Comparison of ENCODE assay signal across 20 mouse cellular contexts in genomic region chr9:114988029-114988428, GRCm38 (mm10). TPM values are rescaled to one million over a fixed set of nuclear protein-coding genes. Genes with fewer than 3 reads are reported as not detected.
DNase-seq lines count a peak whose midpoint lies in the region; ATAC-seq and TF ChIP-seq lines count a peak whose summit lies in the region.
"Had no signal": no experiment of that assay in that cellular context is flagged by ENCODE, and none has a peak within 500 bp of the region (broad histone marks: within the 10 kb centered on the region; RNA-seq: fewer than 3 reads in every experiment).

No protein-coding gene starts in this region.

- H3K9ac ChIP-seq in embryonic facial prominence, embryonic 13.5 days = no peak overlapping the region
- H3K9ac ChIP-seq in kidney, embryonic 14.5 days (ENCODE audit: low read depth, low read length) = no peak overlapping the region
- H3K9ac ChIP-seq: forebrain, embryonic 13.5 days; forebrain, embryonic 15.5 days; forebrain, postnatal 0 days had no signal

- H3K27ac ChIP-seq in embryonic facial prominence, embryonic 13.5 days = 0 out of 2 replicates have a peak overlapping the region, but pooled peaks have one; percentile 28
- H3K27ac ChIP-seq in embryonic facial prominence, embryonic 10.5 days (replicated peaks) = no peak overlapping the region
- no peak overlapping the region for H3K27ac ChIP-seq in kidney, embryonic 14.5 days (ENCODE audit: low read depth, low read length)
- H3K27ac ChIP-seq: forebrain, embryonic 13.5 days had no signal

- no peak overlapping the region for H3K4me2 ChIP-seq in embryonic facial prominence, embryonic 13.5 days
- H3K4me2 ChIP-seq in myocyte (ENCODE audit: low read depth) = no peak overlapping the region
- no peak overlapping the region for H3K4me2 ChIP-seq in kidney, embryonic 14.5 days (replicated peaks; ENCODE audit: low read depth, low read length)
- H3K4me2 ChIP-seq: forebrain, embryonic 13.5 days; forebrain, embryonic 15.5 days had no signal

- ATAC-seq in embryonic facial prominence, embryonic 13.5 days (ENCODE audit: insufficient number of reproducible peaks, insufficient read depth, low FRiP score, low TSS enrichment, low read depth) = no peak
- ATAC-seq in kidney, embryonic 14.5 days (ENCODE audit: low FRiP score, low TSS enrichment) = no peak
- ATAC-seq: activated CD4-positive, CD25-positive, alpha-beta regulatory T cell, adult 4 months; CD4-positive, CD25-positive, alpha-beta regulatory T cell, adult 4 months; forebrain, embryonic 13.5 days; forebrain, embryonic 15.5 days; forebrain, postnatal 0 days had no signal

- H3K4me1 ChIP-seq in embryonic facial prominence, embryonic 13.5 days = peaks cover 7% of the 10 kb centered on the region
- H3K4me1 ChIP-seq in embryonic facial prominence, embryonic 10.5 days = peaks cover 3% of the 10 kb centered on the region; the same call in 1 of the 2 replicates
- H3K4me1 ChIP-seq in kidney, embryonic 14.5 days (ENCODE audit: control insufficient read depth, insufficient read depth, low read length) = 0 out of 2 replicates have a peak, but pooled peaks cover 4% of the 10 kb centered on the region
- H3K4me1 ChIP-seq: forebrain, embryonic 13.5 days had no signal

- no peak overlapping the region for H3K4me3 ChIP-seq in embryonic facial prominence, embryonic 13.5 days
- H3K4me3 ChIP-seq in embryonic facial prominence, embryonic 10.5 days = no peak overlapping the region
- no peak overlapping the region for H3K4me3 ChIP-seq in myocyte
- no peak overlapping the region for H3K4me3 ChIP-seq in kidney, embryonic 14.5 days (ENCODE audit: low read length)
- H3K4me3 ChIP-seq: forebrain, embryonic 13.5 days; forebrain, embryonic 15.5 days had no signal

- H3K27me3 ChIP-seq in embryonic facial prominence, embryonic 13.5 days = no peaks in the 10 kb centered on the region
- H3K27me3 ChIP-seq in embryonic facial prominence, embryonic 10.5 days (replicated peaks; ENCODE audit: low read depth, poor library complexity, severe bottlenecking) = no peaks in the 10 kb centered on the region
- H3K27me3 ChIP-seq in myocyte (ENCODE audit: control insufficient read depth, insufficient read depth, insufficient read length) = no peaks in the 10 kb centered on the region
- H3K27me3 ChIP-seq in kidney, embryonic 14.5 days (ENCODE audit: control insufficient read depth, insufficient read depth, low read length) = no peaks in the 10 kb centered on the region
- H3K27me3 ChIP-seq: CH12.LX; forebrain, embryonic 13.5 days; forebrain, embryonic 15.5 days; Patski had no signal

- 93% methylated on average over 3 of the region's 3 CpGs for WGBS in embryonic facial prominence, embryonic 13.5 days
- WGBS in embryonic facial prominence, embryonic 10.5 days = 94% methylated on average over 3 of the region's 3 CpGs
- WGBS in kidney, embryonic 14.5 days = 94% methylated on average over 3 of the region's 3 CpGs

- TF ChIP-seq POLR2A in myocyte (IDR thresholded peaks at IDR 0.05; ENCODE audit: insufficient read length, low read depth) = no peak

- no peaks in the 10 kb centered on the region for H3K79me2 ChIP-seq in myocyte (ENCODE audit: control insufficient read depth, insufficient read depth)

- peak overlapping the region; percentile 23 for H3ac ChIP-seq in myocyte (ENCODE audit: control insufficient read depth, insufficient read length)

- no peaks in the 10 kb centered on the region for H3K36me3 ChIP-seq in embryonic facial prominence, embryonic 13.5 days
- H3K36me3 ChIP-seq in embryonic facial prominence, embryonic 10.5 days (replicated peaks) = no peaks in the 10 kb centered on the region
- no peaks in the 10 kb centered on the region for H3K36me3 ChIP-seq in myocyte (ENCODE audit: control insufficient read depth, insufficient read depth)
- no peaks in the 10 kb centered on the region for H3K36me3 ChIP-seq in kidney, embryonic 14.5 days (ENCODE audit: control insufficient read depth, insufficient read depth, low read length)
- H3K36me3 ChIP-seq: forebrain, embryonic 15.5 days had no signal

- DNase-seq in embryonic facial prominence, embryonic 10.5 days (ENCODE audit: low spot score) = no peak
- DNase-seq in right cerebral cortex, postnatal 14 days = peak; percentile 0
- no peak for DNase-seq in right cerebral cortex, postnatal 36 days (ENCODE audit: low spot score in 2 of 2)
- DNase-seq: adrenal gland, adult 8-10 months; adrenal gland, postnatal 14 days; adrenal gland, postnatal 36 days; B cell, adult 2 months; cerebellum, adult 11-12 months; cerebellum, adult 2 months; cerebellum, adult 9-10 months; forebrain, postnatal 0 days had no signal

- 0 out of 2 replicates have a peak, but pooled peaks cover 6% of the 10 kb centered on the region for H3K9me3 ChIP-seq in embryonic facial prominence, embryonic 13.5 days
- H3K9me3 ChIP-seq in embryonic facial prominence, embryonic 10.5 days = peaks cover 5% of the 10 kb centered on the region; the same call in 1 of the 2 replicates
- 0 out of 2 replicates have a peak, but pooled peaks cover 6% of the 10 kb centered on the region for H3K9me3 ChIP-seq in kidney, embryonic 14.5 days (ENCODE audit: control insufficient read depth, low read length)
- H3K9me3 ChIP-seq: forebrain, embryonic 15.5 days had no signal

TF ChIP-seq in myocyte, 11 proteins besides CTCF, POLR2A, EP300 and RAD21:
- TF ChIP-seq REST (IDR thresholded peaks at IDR 0.05; ENCODE audit: insufficient read depth, insufficient read length) (no peak), MYOG (IDR thresholded peaks at IDR 0.05; ENCODE audit: control insufficient read depth in 1 of 3, insufficient read depth in 1 of 3, insufficient read length in 2 of 3, low read depth in 2 of 3) (no peak)

RNA-seq across cellular contexts. Expression of gene Rps27rt, which starts 5.5 kb away (rescaled TPM):
- 519 and 954 TPM in 2 replicates for polyA plus RNA-seq in embryonic facial prominence, embryonic 13.5 days (2015; fragmentation: Nextera tagmentation; extraction: Ambion mirVana)
- 232 and 250 TPM in 2 replicates for polyA plus RNA-seq in embryonic facial prominence, embryonic 10.5 days (2016; fragmentation: Nextera tagmentation; extraction: Ambion mirVana)
- polyA plus RNA-seq in myocyte (2012; fragmentation: generic; extraction: Trizol) = 223 TPM
- 479 and 639 TPM in 2 replicates for polyA plus RNA-seq in kidney, embryonic 14.5 days (2014; fragmentation: Nextera tagmentation; extraction: Ambion mirVana)

RNA-seq across cellular contexts. Expression of gene Osbpl10, which starts 9.7 kb away (rescaled TPM):
- polyA plus RNA-seq in embryonic facial prominence, embryonic 13.5 days (2015; fragmentation: Nextera tagmentation; extraction: Ambion mirVana) = 1.6 and 2.3 TPM in 2 replicates
- 1.1 and 1.3 TPM in 2 replicates for polyA plus RNA-seq in embryonic facial prominence, embryonic 10.5 days (2016; fragmentation: Nextera tagmentation; extraction: Ambion mirVana)
- polyA plus RNA-seq in myocyte (2012; fragmentation: generic; extraction: Trizol) = 1.7 TPM
- 2.1 and 2.6 TPM in 2 replicates for polyA plus RNA-seq in kidney, embryonic 14.5 days (2014; fragmentation: Nextera tagmentation; extraction: Ambion mirVana)
- polyA plus RNA-seq: activated CD4-positive, CD25-positive, alpha-beta regulatory T cell, adult 4 months; CD4-positive, CD25-positive, alpha-beta regulatory T cell, adult 4 months had no signal

RNA-seq across cellular contexts. Expression of gene Gpd1l, which starts 54.2 kb away (rescaled TPM):
- polyA plus RNA-seq in embryonic facial prominence, embryonic 13.5 days (2015; fragmentation: Nextera tagmentation; extraction: Ambion mirVana) = 10.6 and 10.8 TPM in 2 replicates
- 14.8 and 15.2 TPM in 2 replicates for polyA plus RNA-seq in embryonic facial prominence, embryonic 10.5 days (2016; fragmentation: Nextera tagmentation; extraction: Ambion mirVana)
- polyA plus RNA-seq in myocyte (2012; fragmentation: generic; extraction: Trizol) = 19.5 TPM
- polyA plus RNA-seq in kidney, embryonic 14.5 days (2014; fragmentation: Nextera tagmentation; extraction: Ambion mirVana) = 6.6 and 15.2 TPM in 2 replicates
